Mouse (Mus musculus): Measurements from ENCODE around the gene D10Wsu102e. TPM values are rescaled to one million over a fixed set of nuclear protein-coding genes. Genes with fewer than 3 reads are reported as not detected.

The D10Wsu102e gene
- polyA plus RNA-seq, 1 experiment from 2014 or later: 0.20 TPM

GRCm38 (mm10) chr10:83353680-83354332 lies 6.2 kb upstream of the D10Wsu102e start:
- Histone ChIP-seq H3K36me3 (ENCODE audit: control insufficient read depth, insufficient read depth) (no peaks in the 10 kb centered on the region), H3K9ac (ENCODE audit: low read depth, low read length) (no peak overlapping the region), H3K9me3 (replicated peaks; ENCODE audit: control insufficient read depth, low read length) (no peaks in the 10 kb centered on the region), H3K27me3 (ENCODE audit: control insufficient read depth, insufficient read depth, low read depth, low read length) (no peaks in the 10 kb centered on the region), H3K27ac (ENCODE audit: low read length) (no peak overlapping the region), H3K4me3 (ENCODE audit: low read depth, low read length) (no peak overlapping the region), H3K4me2 (ENCODE audit: low read depth, low read length) (peak overlapping the region; percentile 2; the same call in 1 of the 2 replicates), H3K4me1 (ENCODE audit: control insufficient read depth, low read depth, low read length) (peaks cover 2% of the 10 kb centered on the region; the same call in 1 of the 2 replicates)
- WGBS (ENCODE audit: insufficient replicate concordance): 29% methylated on average over 14 of the region's 14 CpGs
- ATAC-seq (ENCODE audit: low read depth): peak; percentile 27; the same call in 1 of the 2 replicates

DNA sequence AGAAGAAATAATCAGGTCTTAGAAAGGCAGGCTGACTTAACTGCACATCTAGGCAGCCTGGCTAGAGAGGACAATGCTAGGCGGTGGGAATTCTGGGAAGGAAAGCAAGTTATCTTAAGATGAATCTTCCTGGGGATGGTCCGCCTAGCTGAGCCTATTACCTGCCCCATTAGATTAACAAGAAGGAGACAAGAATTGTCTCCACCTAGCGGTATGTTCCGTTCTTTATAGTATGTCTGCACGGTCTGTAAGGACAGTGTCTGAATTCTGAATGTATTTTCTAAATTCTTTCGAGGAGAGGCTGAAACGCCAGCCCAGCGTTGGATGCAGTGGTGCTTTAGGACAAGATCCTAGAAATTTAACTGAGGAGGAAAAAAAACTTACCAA lies 5.7 kb upstream of the D10Wsu102e start:
- ATAC-seq (ENCODE audit: low read depth): no peak
- Histone ChIP-seq H3K9me3 (replicated peaks; ENCODE audit: control insufficient read depth, low read length) (no peaks in the 10 kb centered on the region), H3K27me3 (ENCODE audit: control insufficient read depth, insufficient read depth, low read depth, low read length) (no peaks in the 10 kb centered on the region), H3K36me3 (ENCODE audit: control insufficient read depth, insufficient read depth) (no peaks in the 10 kb centered on the region), H3K27ac (ENCODE audit: low read length) (no peak overlapping the region), H3K4me1 (ENCODE audit: control insufficient read depth, low read depth, low read length) (peaks cover 6% of the 10 kb centered on the region), H3K9ac (ENCODE audit: low read depth, low read length) (no peak overlapping the region), H3K4me2 (ENCODE audit: low read depth, low read length) (peak overlapping the region; percentile 2; the same call in 1 of the 2 replicates), H3K4me3 (ENCODE audit: low read depth, low read length) (no peak overlapping the region)
- WGBS (ENCODE audit: insufficient replicate concordance): 54% methylated on average over 8 of the region's 8 CpGs

DNA sequence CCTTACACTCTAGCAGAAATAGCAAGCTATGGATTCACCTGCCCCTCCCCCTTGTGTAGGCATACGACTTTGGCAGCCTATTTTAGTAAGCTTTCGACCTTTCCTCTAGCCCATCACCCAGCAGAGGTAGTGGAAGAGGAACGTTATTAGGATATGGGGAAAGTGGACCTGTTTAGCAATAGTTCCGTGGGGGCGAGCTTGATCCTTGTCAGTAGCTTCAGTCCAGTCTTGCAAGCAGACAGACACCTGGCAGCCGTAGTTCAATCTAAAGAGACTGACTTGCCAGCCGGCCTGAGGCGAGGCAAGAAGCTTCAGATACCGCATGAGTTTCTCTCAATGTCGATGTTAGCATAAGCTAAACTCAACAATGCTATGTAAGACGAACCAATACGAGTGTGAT lies 3.6 kb upstream of the D10Wsu102e start:
- Histone ChIP-seq H3K36me3 (ENCODE audit: control insufficient read depth, insufficient read depth) (no peaks in the 10 kb centered on the region), H3K9me3 (replicated peaks; ENCODE audit: control insufficient read depth, low read length) (no peaks in the 10 kb centered on the region), H3K4me1 (ENCODE audit: control insufficient read depth, low read depth, low read length) (peaks cover 20% of the 10 kb centered on the region), H3K27me3 (ENCODE audit: control insufficient read depth, insufficient read depth, low read depth, low read length) (no peaks in the 10 kb centered on the region), H3K4me3 (ENCODE audit: low read depth, low read length) (no peak overlapping the region), H3K27ac (ENCODE audit: low read length) (no peak overlapping the region), H3K4me2 (ENCODE audit: low read depth, low read length) (no peak overlapping the region), H3K9ac (ENCODE audit: low read depth, low read length) (no peak overlapping the region)
- ATAC-seq (ENCODE audit: low read depth): no peak
- 67% methylated on average over 12 of the region's 12 CpGs for WGBS (ENCODE audit: insufficient replicate concordance)

DNA sequence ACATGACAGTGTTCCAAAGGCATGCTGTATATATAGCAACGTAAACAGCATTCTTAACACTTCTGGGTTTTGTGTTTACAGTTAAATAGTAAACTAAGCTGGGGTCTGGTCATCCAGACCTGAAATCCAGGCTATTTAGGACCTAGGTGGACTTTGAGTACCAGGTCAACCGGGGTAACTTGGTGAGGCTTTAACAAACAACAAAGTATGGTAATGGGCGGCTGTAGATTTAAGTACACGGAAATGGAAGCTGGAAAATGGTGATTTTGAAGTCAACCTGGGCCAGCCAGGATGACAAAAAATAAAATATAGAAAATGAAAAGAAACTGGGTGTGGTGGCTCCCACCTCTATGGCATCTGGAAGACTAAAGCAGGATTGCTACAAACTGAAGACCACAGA lies 570 bp upstream of the D10Wsu102e start:
- Histone ChIP-seq H3K9ac (ENCODE audit: low read depth, low read length) (peak overlapping the region; percentile 37; the same call in 1 of the 2 replicates), H3K4me3 (ENCODE audit: low read depth, low read length) (peak overlapping the region; percentile 90), H3K27ac (ENCODE audit: low read length) (peak overlapping the region; percentile 66), H3K4me2 (ENCODE audit: low read depth, low read length) (peak overlapping the region; percentile 95), H3K36me3 (ENCODE audit: control insufficient read depth, insufficient read depth) (peaks cover 5% of the 10 kb centered on the region), H3K9me3 (replicated peaks; ENCODE audit: control insufficient read depth, low read length) (no peaks in the 10 kb centered on the region), H3K4me1 (ENCODE audit: control insufficient read depth, low read depth, low read length) (peaks cover 24% of the 10 kb centered on the region), H3K27me3 (ENCODE audit: control insufficient read depth, insufficient read depth, low read depth, low read length) (no peaks in the 10 kb centered on the region)
- no peak for ATAC-seq (ENCODE audit: low read depth)
- 68% methylated on average over 4 of the region's 4 CpGs for WGBS (ENCODE audit: insufficient replicate concordance)

- Histone ChIP-seq H3K27ac (ENCODE audit: low read length) (peak overlapping the region; percentile 55), H3K36me3 (ENCODE audit: control insufficient read depth, insufficient read depth) (peaks cover 10% of the 10 kb centered on the region), H3K4me1 (ENCODE audit: control insufficient read depth, low read depth, low read length) (peaks cover 24% of the 10 kb centered on the region), H3K27me3 (ENCODE audit: control insufficient read depth, insufficient read depth, low read depth, low read length) (no peaks in the 10 kb centered on the region), H3K4me2 (ENCODE audit: low read depth, low read length) (peak overlapping the region; percentile 95), H3K9me3 (replicated peaks; ENCODE audit: control insufficient read depth, low read length) (no peaks in the 10 kb centered on the region), H3K4me3 (ENCODE audit: low read depth, low read length) (peak overlapping the region; percentile 90), H3K9ac (ENCODE audit: low read depth, low read length) (peak overlapping the region; percentile 82)
- WGBS (ENCODE audit: insufficient replicate concordance): under 1% methylated on average over 40 of the region's 40 CpGs
- ATAC-seq (ENCODE audit: low read depth): peak; percentile 39
Observed at GRCm38 (mm10) chr10:83360356-83360755, 335 bp downstream of the D10Wsu102e start.

GRCm38 (mm10) chr10:83361643-83362382 lies 1.8 kb downstream of the D10Wsu102e start:
- 0 out of 2 replicates have a peak overlapping the region, but pooled peaks have one; percentile 29 for H3K27ac ChIP-seq (ENCODE audit: low read length)
- no peaks in the 10 kb centered on the region for H3K27me3 ChIP-seq (ENCODE audit: control insufficient read depth, insufficient read depth, low read depth, low read length)
- WGBS (ENCODE audit: insufficient replicate concordance): 48% methylated on average over 5 of the region's 5 CpGs
- H3K4me1 ChIP-seq (ENCODE audit: control insufficient read depth, low read depth, low read length): peaks cover 24% of the 10 kb centered on the region
- no peak overlapping the region for H3K9ac ChIP-seq (ENCODE audit: low read depth, low read length)
- H3K36me3 ChIP-seq (ENCODE audit: control insufficient read depth, insufficient read depth): peaks cover 20% of the 10 kb centered on the region
- H3K4me2 ChIP-seq (ENCODE audit: low read depth, low read length): peak overlapping the region; percentile 95; the same call in 1 of the 2 replicates
- H3K4me3 ChIP-seq (ENCODE audit: low read depth, low read length): 0 out of 2 replicates have a peak overlapping the region, but pooled peaks have one; percentile 3
- no peaks in the 10 kb centered on the region for H3K9me3 ChIP-seq (replicated peaks; ENCODE audit: control insufficient read depth, low read length)
- ATAC-seq (ENCODE audit: low read depth): no peak

DNA sequence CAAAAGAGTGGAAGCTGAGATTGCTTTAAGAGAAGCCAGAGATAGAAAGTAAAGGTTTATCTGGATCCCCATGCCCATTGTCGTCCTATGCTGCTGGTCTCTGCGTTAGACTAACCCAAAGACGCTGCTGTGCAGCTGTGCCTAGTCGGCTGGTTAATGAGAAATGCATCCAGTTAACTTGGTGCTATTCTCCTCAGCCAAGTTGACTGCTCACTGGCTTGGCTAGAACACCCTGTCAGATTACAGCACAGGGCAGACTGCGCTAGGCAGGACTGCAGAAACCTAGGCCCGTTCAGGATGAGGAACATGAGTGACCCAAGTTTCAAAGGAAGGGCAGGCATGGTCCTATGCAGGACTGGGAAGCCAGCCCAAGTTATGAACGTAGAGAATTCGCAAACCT lies 3.4 kb downstream of the D10Wsu102e start:
- Histone ChIP-seq H3K9ac (ENCODE audit: low read depth, low read length) (no peak overlapping the region), H3K9me3 (replicated peaks; ENCODE audit: control insufficient read depth, low read length) (no peaks in the 10 kb centered on the region), H3K4me1 (ENCODE audit: control insufficient read depth, low read depth, low read length) (peaks cover 22% of the 10 kb centered on the region), H3K27me3 (ENCODE audit: control insufficient read depth, insufficient read depth, low read depth, low read length) (no peaks in the 10 kb centered on the region), H3K4me2 (ENCODE audit: low read depth, low read length) (no peak overlapping the region), H3K36me3 (ENCODE audit: control insufficient read depth, insufficient read depth) (peaks cover 21% of the 10 kb centered on the region), H3K27ac (ENCODE audit: low read length) (no peak overlapping the region), H3K4me3 (ENCODE audit: low read depth, low read length) (no peak overlapping the region)
- no peak for ATAC-seq (ENCODE audit: low read depth)
- 79% methylated on average over 8 of the region's 8 CpGs for WGBS (ENCODE audit: insufficient replicate concordance)

DNA sequence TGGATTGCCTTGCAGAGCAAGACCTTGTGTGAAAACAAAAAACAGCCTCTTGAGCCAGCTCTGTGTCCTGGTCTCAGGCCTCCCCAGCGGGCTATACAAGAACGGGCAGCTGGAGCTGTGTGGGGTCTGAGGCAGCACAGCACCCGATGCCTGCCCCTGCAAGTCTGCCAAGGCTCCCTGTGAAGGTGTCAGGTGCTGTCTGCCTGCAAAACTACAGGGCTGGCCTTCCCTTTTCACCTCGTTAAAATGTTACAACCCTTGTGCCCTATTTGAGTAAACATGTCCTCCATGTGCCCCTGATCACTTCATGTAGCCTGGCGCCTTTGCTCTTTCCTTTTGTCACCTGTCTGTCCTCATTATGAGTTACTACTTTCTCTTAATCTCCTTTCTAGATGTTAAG lies 8.9 kb downstream of the D10Wsu102e start:
- Histone ChIP-seq H3K4me3 (ENCODE audit: low read depth, low read length) (no peak overlapping the region), H3K9ac (ENCODE audit: low read depth, low read length) (no peak overlapping the region), H3K9me3 (replicated peaks; ENCODE audit: control insufficient read depth, low read length) (no peaks in the 10 kb centered on the region), H3K4me1 (ENCODE audit: control insufficient read depth, low read depth, low read length) (no peaks in the 10 kb centered on the region), H3K36me3 (ENCODE audit: control insufficient read depth, insufficient read depth) (peaks cover 20% of the 10 kb centered on the region), H3K4me2 (ENCODE audit: low read depth, low read length) (no peak overlapping the region), H3K27ac (ENCODE audit: low read length) (no peak overlapping the region), H3K27me3 (ENCODE audit: control insufficient read depth, insufficient read depth, low read depth, low read length) (no peaks in the 10 kb centered on the region)
- 73% methylated on average over 5 of the region's 5 CpGs for WGBS (ENCODE audit: insufficient replicate concordance)
- ATAC-seq (ENCODE audit: low read depth): no peak

All from liver, embryonic 16.5 days (tissue).